Mouse (Mus musculus) hindbrain, embryonic 15.5 days (tissue): Measurements from ENCODE around the gene Lrrc47. TPM values are rescaled to one million over a fixed set of nuclear protein-coding genes. Genes with fewer than 3 reads are reported as not detected.
A peak's percentile ranks its signal among the peaks of the same experiment; 100 is the strongest.

ENCODE experiments used
- ATAC-seq: fragments of 200-750 bp; cut with Nextera tagmentation; 2 replicates; pipeline ENCODE4 v1.8.0; 2017; ENCODE audit warnings: low read depth, moderate number of reproducible peaks, moderate TSS enrichment; ENCODE audit not compliant: low FRiP score
- H3K27ac ChIP-seq: fragments of 300-500 bp; sonication (generic); replicated peaks from 2 replicates; pipeline ENCODE4 v1.5.1; 2015; ENCODE audit warnings: mild to moderate bottlenecking, inconsistent platforms
- H3K27me3 ChIP-seq: fragments of 300-500 bp; sonication (generic); 2 replicates; pipeline ENCODE4 v1.6.1; 2015; ENCODE audit warnings: control low read depth, inconsistent platforms
- H3K36me3 ChIP-seq: fragments of 300-500 bp; sonication (generic); 2 replicates; pipeline ENCODE4 v1.6.1; 2015; ENCODE audit warnings: control low read depth, inconsistent platforms
- H3K4me1 ChIP-seq: fragments of 300-500 bp; sonication (generic); replicated peaks from 2 replicates; pipeline ENCODE4 v1.6.1; 2015; ENCODE audit warnings: control low read depth, inconsistent platforms
- H3K4me2 ChIP-seq: fragments of 300-500 bp; sonication (generic); 2 replicates; pipeline ENCODE4 v1.6.1; 2015; ENCODE audit warnings: moderate library complexity, mild to moderate bottlenecking, inconsistent platforms
- H3K4me3 ChIP-seq: fragments of 300-500 bp; sonication (generic); 2 replicates; pipeline ENCODE4 v1.5.1; 2015; ENCODE audit warnings: mild to moderate bottlenecking, inconsistent platforms
- H3K9ac ChIP-seq: fragments of 300-500 bp; sonication (generic); 2 replicates; pipeline ENCODE4 v1.6.1; 2015; ENCODE audit warnings: inconsistent platforms
- H3K9me3 ChIP-seq: fragments of 300-500 bp; sonication (generic); 2 replicates; pipeline ENCODE4 v1.6.1; 2016; ENCODE audit warnings: control low read depth, inconsistent platforms
- WGBS: fragments of 180-500 bp; shearing (Covaris S2); methylation state at CpG from one replicate; pipeline ENCODE4 v1.1.7; 2015; 5-methylcytosine and 5-hydroxymethylcytosine counted together
- polyA plus RNA-seq: library from polyadenylated mRNA; unstranded; fragments of >200 nt; fragmentation: Nextera tagmentation; extraction: Ambion mirVana; gene quantifications from 2 replicates; pipeline ENCODE4 v1.2.1, GENCODE M21; 2015

Gene Lrrc47
- polyA plus RNA-seq, 1 experiment from 2014 or later: 22.0 TPM

DNA sequence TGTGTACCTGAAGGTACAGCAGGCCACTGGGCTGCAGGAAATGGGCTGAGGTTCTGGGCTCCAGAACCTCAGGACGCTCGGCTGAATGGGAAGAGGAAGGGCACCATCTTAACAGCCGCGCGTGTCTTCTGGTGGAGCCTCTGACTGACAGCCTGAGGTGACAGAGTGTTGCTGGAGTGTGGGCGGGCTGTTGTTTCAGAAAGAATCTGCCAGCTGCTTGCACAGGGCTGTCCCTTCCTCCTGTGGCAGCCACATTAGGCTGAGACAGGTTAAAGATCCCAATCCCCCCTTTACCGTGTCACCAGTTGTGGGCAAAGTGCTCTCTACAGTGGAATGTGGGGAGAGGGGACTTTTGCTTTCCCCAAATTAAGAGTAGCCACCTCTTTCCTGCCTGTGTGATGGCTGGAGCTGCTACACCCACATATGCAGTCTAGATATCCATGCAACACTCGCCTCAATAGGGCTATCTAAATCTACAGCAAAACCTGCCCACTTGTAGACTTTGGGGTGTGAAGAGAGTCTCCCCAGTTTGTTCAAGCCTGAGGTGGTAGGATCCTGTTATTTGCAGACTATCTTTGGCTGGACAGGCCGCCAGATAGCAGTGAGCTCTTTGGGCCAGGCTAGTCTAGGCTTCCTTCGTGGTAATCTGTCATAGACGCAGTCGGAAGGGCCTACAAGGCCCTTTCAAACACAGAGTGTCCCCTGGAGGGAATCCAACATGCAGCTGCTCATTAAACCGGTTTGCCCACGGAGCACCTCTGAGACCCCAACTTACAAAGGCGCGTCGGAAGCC lies 13.4 kb downstream of the Lrrc47 start:
- 34% methylated on average over 17 of the region's 17 CpGs for WGBS
- peak overlapping the region; percentile 36; the same call in 1 of the 2 replicates for H3K4me3 ChIP-seq
- no peak for ATAC-seq
- no peaks in the 10 kb centered on the region for H3K9me3 ChIP-seq
- H3K36me3 ChIP-seq: peaks cover 19% of the 10 kb centered on the region
- H3K9ac ChIP-seq: 0 out of 2 replicates have a peak overlapping the region, but pooled peaks have one; percentile 24
- peaks cover 27% of the 10 kb centered on the region for H3K4me1 ChIP-seq
- peaks cover 5% of the 10 kb centered on the region; the same call in 1 of the 2 replicates for H3K27me3 ChIP-seq
- H3K4me2 ChIP-seq: peak overlapping the region; percentile 54
- H3K27ac ChIP-seq: no peak overlapping the region

DNA sequence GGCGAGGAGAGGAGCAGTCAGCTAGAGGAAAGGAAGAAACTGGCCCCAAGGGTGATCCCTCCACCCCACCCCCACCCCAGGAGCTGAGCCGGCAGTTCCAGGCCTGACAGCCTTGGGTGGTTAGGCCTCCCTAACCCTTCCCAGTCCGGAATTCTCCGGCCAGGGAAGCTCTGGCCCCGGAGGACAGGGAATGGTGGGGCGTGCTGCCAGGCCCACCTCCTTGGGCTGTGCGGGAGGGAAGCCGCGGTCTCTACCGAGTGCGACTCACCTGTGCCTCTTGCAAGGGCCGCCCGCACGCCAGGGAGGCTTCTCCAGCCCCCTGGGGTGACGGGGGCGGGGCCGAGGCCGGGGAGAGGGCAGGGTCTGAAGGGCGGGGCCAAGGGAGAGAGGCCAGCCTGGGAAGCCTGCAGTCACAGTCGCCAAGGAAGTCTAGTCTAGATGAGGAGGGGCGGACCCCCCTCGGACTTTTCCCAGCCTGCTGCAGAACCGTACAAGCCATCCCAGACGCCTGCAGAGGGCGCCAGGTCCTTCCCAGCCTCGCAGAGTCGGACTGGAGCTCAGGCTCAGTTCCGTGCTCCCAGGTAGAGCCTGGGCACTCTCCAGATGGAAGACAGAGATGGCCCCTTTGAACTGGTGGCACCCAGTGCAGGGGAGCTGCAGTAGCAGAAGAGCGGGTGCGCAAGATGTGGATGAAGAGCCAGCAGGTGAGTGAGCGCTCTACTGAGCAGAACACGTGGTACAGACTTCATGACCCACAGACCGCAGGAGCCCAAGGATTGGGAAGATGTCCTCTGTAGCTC lies 14.3 kb downstream of the Lrrc47 start, which contains the start of gene Smim1:
TSS of gene Smim1 (minus strand) at position 590 of the 800 bp plus-strand sequence.
- 3% methylated on average over 33 of the region's 33 CpGs for WGBS
- peak; percentile 73 for ATAC-seq

DNA sequence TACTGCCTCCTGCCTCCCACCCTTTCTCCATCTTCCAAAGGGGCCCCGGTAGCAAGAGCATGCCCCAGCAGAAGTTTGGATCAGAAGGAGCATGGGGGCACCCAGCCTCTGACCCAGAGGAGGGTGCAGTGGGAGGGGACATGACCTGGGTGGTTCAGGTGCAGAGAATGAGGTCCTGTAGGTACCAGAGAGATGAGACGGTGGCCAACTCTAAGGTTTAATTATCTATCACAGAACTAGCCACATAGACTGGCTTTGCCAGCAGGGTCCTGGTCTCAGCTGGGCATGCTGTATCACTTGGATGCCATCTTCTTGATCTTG lies 14.9 kb downstream of the Lrrc47 start:
- H3K4me3 ChIP-seq: peak overlapping the region; percentile 36; the same call in 1 of the 2 replicates
- no peaks in the 10 kb centered on the region for H3K9me3 ChIP-seq
- H3K4me2 ChIP-seq: peak overlapping the region; percentile 54
- H3K27me3 ChIP-seq: peaks cover 5% of the 10 kb centered on the region; the same call in 1 of the 2 replicates
- 0 out of 2 replicates have a peak overlapping the region, but pooled peaks have one; percentile 24 for H3K9ac ChIP-seq
- WGBS: 35% methylated on average over 2 of the region's 2 CpGs
- ATAC-seq: no peak
- H3K36me3 ChIP-seq: peaks cover 5% of the 10 kb centered on the region
- no peak overlapping the region for H3K27ac ChIP-seq
- peaks cover 27% of the 10 kb centered on the region for H3K4me1 ChIP-seq

More for the DNA sequence above, 14.3 kb downstream of the Lrrc47 start, which contains the start of gene Smim1:
- Histone ChIP-seq H3K4me2 (peak within 1 kb of the TSS; percentile 54), H3K36me3 (peaks cover 10% of the 10 kb centered on the region), H3K9me3 (no peaks in the 10 kb centered on the region), H3K9ac (0 out of 2 replicates have a peak within 1 kb of the TSS, but pooled peaks have one; percentile 24), H3K27me3 (peaks cover 5% of the 10 kb centered on the region; the same call in 1 of the 2 replicates), H3K4me3 (peak within 1 kb of the TSS; percentile 36), H3K27ac (no peak within 1 kb of the TSS), H3K4me1 (peaks cover 27% of the 10 kb centered on the region)

DNA sequence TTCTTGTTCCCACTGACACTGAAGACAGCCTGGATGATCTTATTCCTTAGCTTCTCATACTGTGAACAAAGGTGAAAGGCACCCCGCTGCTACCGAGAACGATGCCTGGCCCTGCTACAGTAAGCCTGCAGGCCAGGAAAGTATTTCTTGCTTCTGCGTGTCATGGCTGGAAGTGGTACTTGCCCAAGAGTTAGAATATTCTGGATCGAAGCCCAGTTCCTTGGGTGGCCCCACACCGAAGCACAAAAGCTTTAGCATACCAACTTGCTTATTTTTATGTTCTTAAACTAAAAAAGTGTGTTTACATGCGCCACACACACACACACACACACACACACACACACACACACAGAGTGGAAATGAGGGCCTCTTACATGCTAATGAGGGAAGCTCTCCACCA lies 16.5 kb downstream of the Lrrc47 start:
- no peaks in the 10 kb centered on the region for H3K9me3 ChIP-seq
- H3K9ac ChIP-seq: no peak overlapping the region
- H3K27ac ChIP-seq: no peak overlapping the region
- no peaks in the 10 kb centered on the region for H3K36me3 ChIP-seq
- H3K27me3 ChIP-seq: peaks cover 5% of the 10 kb centered on the region; the same call in 1 of the 2 replicates
- H3K4me1 ChIP-seq: peaks cover 21% of the 10 kb centered on the region
- no peak overlapping the region for H3K4me3 ChIP-seq
- no peak overlapping the region for H3K4me2 ChIP-seq
- ATAC-seq: no peak
- WGBS: 76% methylated on average over 7 of the region's 7 CpGs

DNA sequence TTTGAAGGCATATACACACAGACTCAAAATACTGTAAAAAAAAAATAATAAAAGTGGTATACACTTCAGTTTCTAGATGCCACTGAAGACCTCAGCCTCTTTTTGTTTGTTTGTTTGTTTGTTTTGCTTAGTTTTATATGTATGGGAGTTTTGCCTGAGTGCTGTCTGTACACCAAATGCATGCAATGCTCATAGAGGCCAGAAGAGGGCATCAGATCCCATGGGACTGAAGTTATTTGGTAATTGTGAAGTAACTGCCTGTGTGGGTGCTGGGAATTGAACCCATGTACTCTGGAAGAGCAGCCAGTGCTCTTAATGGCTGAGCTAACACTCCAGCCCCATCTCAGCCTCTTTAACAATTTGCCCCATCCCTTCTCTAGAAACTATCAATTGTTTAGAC lies 17.1 kb downstream of the Lrrc47 start:
- Histone ChIP-seq H3K4me1 (peaks cover 20% of the 10 kb centered on the region), H3K4me3 (no peak overlapping the region), H3K36me3 (no peaks in the 10 kb centered on the region), H3K9ac (no peak overlapping the region), H3K27ac (no peak overlapping the region), H3K27me3 (peaks cover 5% of the 10 kb centered on the region; the same call in 1 of the 2 replicates), H3K4me2 (no peak overlapping the region), H3K9me3 (no peaks in the 10 kb centered on the region)
- ATAC-seq: no peak

DNA sequence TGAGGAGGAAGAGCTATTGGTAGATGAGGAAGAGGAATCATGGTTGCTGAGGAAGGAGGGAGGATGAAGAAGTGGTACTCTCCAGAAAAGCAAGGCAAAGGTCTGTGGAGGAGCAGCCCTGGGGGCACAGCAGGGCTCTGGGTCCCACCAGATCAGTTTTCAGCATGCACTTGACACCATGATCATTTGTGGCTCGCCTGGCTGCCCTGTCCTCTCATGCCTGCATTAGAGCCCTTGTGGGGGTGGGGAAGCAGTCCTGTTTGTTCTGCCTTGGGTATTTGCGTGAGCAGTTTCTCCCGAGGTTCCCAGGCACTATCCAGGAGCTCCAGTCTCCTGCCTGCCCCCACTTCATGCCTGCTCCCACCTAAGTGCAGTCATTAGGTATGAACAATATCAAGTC lies 25.6 kb downstream of the Lrrc47 start:
- Histone ChIP-seq H3K27me3 (no peaks in the 10 kb centered on the region), H3K36me3 (no peaks in the 10 kb centered on the region), H3K4me1 (no peaks in the 10 kb centered on the region), H3K9me3 (no peaks in the 10 kb centered on the region), H3K27ac (no peak overlapping the region), H3K9ac (no peak overlapping the region), H3K4me3 (no peak overlapping the region), H3K4me2 (no peak overlapping the region)
- WGBS: 38% methylated on average over 3 of the region's 3 CpGs
- no peak for ATAC-seq

DNA sequence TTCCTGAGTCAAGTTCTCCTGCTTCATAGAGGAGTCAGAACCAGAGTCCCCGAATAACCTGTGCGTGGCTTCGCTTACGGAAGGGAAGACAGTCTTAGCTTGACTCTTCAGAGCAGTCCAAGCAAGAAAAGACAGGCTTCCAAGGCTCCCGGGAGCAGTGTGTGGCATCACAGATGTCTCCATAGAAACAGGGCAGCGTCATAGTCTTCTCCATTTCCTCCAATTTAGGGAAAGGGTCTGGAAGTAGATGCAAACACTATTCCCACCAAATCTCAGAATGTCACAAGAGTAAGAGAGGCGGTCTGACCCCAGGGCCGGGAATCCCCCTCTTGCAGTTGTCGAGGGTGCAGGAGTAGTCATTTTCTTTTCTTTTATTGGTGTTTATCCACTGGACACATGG lies 31.0 kb downstream of the Lrrc47 start, which contains the start of gene Ccdc27:
TSS of gene Ccdc27 (minus strand) at position 101 of the 400 bp plus-strand sequence.
- H3K4me3 ChIP-seq: no peak within 1 kb of the TSS
- no peak within 1 kb of the TSS for H3K4me2 ChIP-seq
- no peak within 1 kb of the TSS for H3K27ac ChIP-seq
- WGBS: 89% methylated on average over 9 of the region's 9 CpGs
- ATAC-seq: no peak
- no peak within 1 kb of the TSS for H3K9ac ChIP-seq
- H3K27me3 ChIP-seq: no peaks in the 10 kb centered on the region
- no peaks in the 10 kb centered on the region for H3K9me3 ChIP-seq
- H3K36me3 ChIP-seq: no peaks in the 10 kb centered on the region
- H3K4me1 ChIP-seq: no peaks in the 10 kb centered on the region

DNA sequence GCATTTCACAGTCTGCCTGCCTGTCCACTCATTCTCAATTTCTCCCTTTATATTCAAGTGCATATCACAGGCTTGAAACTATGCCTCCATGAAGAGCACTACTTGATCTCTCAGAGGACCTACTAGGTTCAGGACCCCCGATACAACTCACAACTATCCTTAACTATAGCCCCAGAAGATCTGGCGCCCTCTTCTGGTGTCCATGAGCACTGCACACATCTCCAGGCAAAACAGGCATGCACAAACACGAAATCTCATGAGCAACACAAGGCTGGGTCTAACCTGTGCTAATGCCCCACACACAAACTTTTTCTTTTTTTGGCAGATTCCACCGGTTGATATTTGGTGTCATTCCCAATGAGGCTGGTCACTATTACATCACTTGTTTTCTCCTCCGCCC lies 34.3 kb downstream of the Lrrc47 start:
- Histone ChIP-seq H3K9me3 (no peaks in the 10 kb centered on the region), H3K9ac (no peak overlapping the region), H3K27me3 (no peaks in the 10 kb centered on the region), H3K4me1 (no peaks in the 10 kb centered on the region), H3K36me3 (no peaks in the 10 kb centered on the region), H3K4me2 (no peak overlapping the region), H3K4me3 (no peak overlapping the region), H3K27ac (no peak overlapping the region)
- ATAC-seq: no peak
- WGBS: 72% methylated on average over 5 of the region's 5 CpGs

DNA sequence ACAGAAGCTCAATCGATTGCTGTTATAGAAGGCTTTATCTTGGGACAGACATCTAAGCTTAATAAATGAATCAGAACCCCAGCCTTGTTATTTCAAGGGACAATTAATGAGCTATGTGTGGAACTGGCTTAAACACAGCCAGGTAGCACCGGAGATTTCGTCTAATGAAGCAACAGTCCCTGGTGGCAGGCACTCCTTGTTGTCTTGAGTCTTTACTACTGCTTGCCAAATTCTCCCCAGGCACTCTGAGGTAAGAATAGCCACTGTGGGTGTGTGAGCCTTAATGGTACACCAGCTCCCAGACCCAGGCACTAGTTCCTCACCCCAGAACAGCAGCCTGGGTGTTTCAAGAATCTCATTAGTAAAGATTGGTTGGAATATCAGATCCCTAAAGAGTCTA lies 39.9 kb downstream of the Lrrc47 start:
- Histone ChIP-seq H3K36me3 (no peaks in the 10 kb centered on the region), H3K4me1 (no peaks in the 10 kb centered on the region), H3K9ac (no peak overlapping the region), H3K4me3 (no peak overlapping the region), H3K27ac (no peak overlapping the region), H3K4me2 (no peak overlapping the region), H3K27me3 (no peaks in the 10 kb centered on the region), H3K9me3 (no peaks in the 10 kb centered on the region)
- no peak for ATAC-seq
- 92% methylated on average over 3 of the region's 3 CpGs for whole genome bisulfite sequencing

DNA sequence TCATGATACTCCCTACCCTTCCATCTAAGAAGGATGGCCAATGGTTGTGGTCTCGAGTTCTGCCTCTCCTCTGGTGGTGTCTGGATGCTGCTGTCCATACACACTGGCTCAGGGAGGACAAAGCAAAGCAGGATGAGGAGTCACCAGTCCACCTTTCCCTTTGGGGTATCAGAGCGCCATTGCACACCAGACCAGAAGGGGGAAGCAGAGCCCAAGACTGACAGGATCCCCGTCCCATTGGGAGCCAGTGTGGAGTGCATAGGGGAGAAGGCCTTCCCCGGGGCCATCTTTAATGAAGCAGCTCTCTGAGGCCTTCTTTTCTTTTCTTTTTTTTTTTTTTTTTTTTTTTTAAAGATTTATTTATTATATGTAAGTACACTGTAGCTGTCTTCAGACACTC lies 41.5 kb downstream of the Lrrc47 start:
- no peaks in the 10 kb centered on the region for H3K4me1 ChIP-seq
- no peak overlapping the region for H3K27ac ChIP-seq
- no peak for ATAC-seq
- H3K9me3 ChIP-seq: no peaks in the 10 kb centered on the region
- no peak overlapping the region for H3K9ac ChIP-seq
- WGBS: 67% methylated on average over 4 of the region's 4 CpGs
- H3K36me3 ChIP-seq: no peaks in the 10 kb centered on the region
- H3K4me2 ChIP-seq: no peak overlapping the region
- no peaks in the 10 kb centered on the region for H3K27me3 ChIP-seq
- H3K4me3 ChIP-seq: no peak overlapping the region

DNA sequence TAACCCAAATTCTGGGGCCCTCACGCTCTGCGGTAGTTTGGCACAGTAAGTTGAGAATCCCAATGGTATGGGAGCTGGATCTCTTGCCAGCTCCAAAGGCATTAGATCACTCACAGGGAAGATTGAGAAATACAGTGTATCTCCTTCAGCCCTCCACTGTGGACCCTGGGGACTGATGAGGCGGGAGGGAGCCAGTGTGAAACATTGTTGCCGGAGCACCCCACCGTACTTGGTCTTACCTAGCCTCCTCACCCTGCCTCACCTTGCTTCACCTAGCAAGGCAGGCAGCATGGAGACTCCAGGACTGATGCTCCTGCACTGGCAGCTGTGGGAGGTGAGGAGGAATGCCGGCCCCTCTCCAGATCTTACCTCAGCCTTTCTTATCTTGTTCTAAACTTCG lies 44.0 kb downstream of the Lrrc47 start:
- ATAC-seq: no peak
- no peaks in the 10 kb centered on the region for H3K27me3 ChIP-seq
- no peaks in the 10 kb centered on the region for H3K36me3 ChIP-seq
- no peak overlapping the region for H3K4me3 ChIP-seq
- no peak overlapping the region for H3K27ac ChIP-seq
- no peak overlapping the region for H3K4me2 ChIP-seq
- no peaks in the 10 kb centered on the region for H3K9me3 ChIP-seq
- no peak overlapping the region for H3K9ac ChIP-seq
- 91% methylated on average over 7 of the region's 7 CpGs for WGBS
- H3K4me1 ChIP-seq: no peaks in the 10 kb centered on the region

DNA sequence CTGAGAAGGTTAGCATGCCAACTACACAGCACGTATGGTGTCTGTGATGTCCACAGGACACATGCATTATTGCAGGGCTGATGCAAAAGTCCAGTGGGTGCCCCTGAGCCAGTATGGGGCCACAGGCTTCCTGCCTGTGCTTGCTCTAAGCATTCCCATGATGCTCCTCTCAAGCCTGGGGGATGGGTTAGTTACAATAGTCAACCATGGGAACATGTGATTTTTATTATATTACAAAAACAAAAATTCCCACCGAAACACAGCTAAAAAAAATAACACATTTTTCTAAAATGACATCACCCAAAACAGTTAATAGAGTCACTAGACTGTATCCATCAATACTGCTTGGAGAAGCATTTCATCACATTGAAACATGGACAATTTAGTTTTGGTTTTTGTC lies 44.5 kb downstream of the Lrrc47 start:
- Histone ChIP-seq H3K4me2 (no peak overlapping the region), H3K9ac (no peak overlapping the region), H3K4me3 (no peak overlapping the region), H3K27ac (no peak overlapping the region), H3K4me1 (no peaks in the 10 kb centered on the region), H3K27me3 (no peaks in the 10 kb centered on the region), H3K36me3 (no peaks in the 10 kb centered on the region), H3K9me3 (no peaks in the 10 kb centered on the region)
- ATAC-seq: no peak
- WGBS: 84% methylated on average over 2 of the region's 2 CpGs
